Mouse (Mus musculus): ENCODE measurements around the gene Ruvbl2. TPM values are rescaled to one million over a fixed set of nuclear protein-coding genes. Genes with fewer than 3 reads are reported as not detected.
"Not testable (repeated sequence)": the region's sequence is repeated elsewhere in the genome, so short reads cannot be mapped to it uniquely, and the experiment has no call there.

The Ruvbl2 gene
- polyA plus RNA-seq, 1 experiment from 2014 or later, result 110 TPM

- Histone ChIP-seq H3K4me3 (no peak overlapping the region), H3K36me3 (no peaks in the 10 kb centered on the region), H3K4me2 (no peak overlapping the region), H3K4me1 (replicated peaks) (peaks cover 4% of the 10 kb centered on the region), H3K9me3 (no peaks in the 10 kb centered on the region), H3K27ac (replicated peaks) (no peak overlapping the region), H3K27me3 (no peaks in the 10 kb centered on the region), H3K9ac (no peak overlapping the region)
- WGBS, result 12% methylated on average over 3 of the region's 3 CpGs
- no peak for ATAC-seq (ENCODE audit: low FRiP score, low read depth)
These were observed 33.0 kb upstream of the Ruvbl2 start for GRCm38 (mm10) chr7:45470869-45471268.

GRCm38 (mm10) chr7:45467090-45467670 lies 29.3 kb upstream of the Ruvbl2 start:
- Histone ChIP-seq H3K4me2 (peak overlapping the region; percentile 77), H3K4me1 (replicated peaks) (peaks cover 23% of the 10 kb centered on the region), H3K27ac (replicated peaks) (peak overlapping the region; percentile 85; the same call in 1 of the 2 replicates), H3K36me3 (peaks cover 20% of the 10 kb centered on the region), H3K27me3 (no peaks in the 10 kb centered on the region), H3K9ac (peak overlapping the region; percentile 85; the same call in 1 of the 2 replicates), H3K9me3 (no peaks in the 10 kb centered on the region), H3K4me3 (peak overlapping the region; percentile 81)
- ATAC-seq (ENCODE audit: low FRiP score, low read depth), result no peak; the same call in 1 of the 2 replicates
- WGBS, result 31% methylated on average over 7 of the region's 7 CpGs

GRCm38 (mm10) chr7:45466283-45467089 lies 28.6 kb upstream of the Ruvbl2 start, which contains the start of gene Bax:
TSS of gene Bax (minus strand) at chr7:45466898.
- Histone ChIP-seq H3K36me3 (peaks cover 24% of the 10 kb centered on the region), H3K27me3 (no peaks in the 10 kb centered on the region), H3K9me3 (no peaks in the 10 kb centered on the region), H3K4me2 (peak within 1 kb of the TSS; percentile 77), H3K27ac (replicated peaks) (peak within 1 kb of the TSS; percentile 85), H3K4me1 (replicated peaks) (peaks cover 25% of the 10 kb centered on the region), H3K9ac (peak within 1 kb of the TSS; percentile 85), H3K4me3 (peak within 1 kb of the TSS; percentile 81)
- peak; percentile 83 for ATAC-seq (ENCODE audit: low FRiP score, low read depth)
- 0% methylated on average over 54 of the region's 58 CpGs for WGBS

- H3K9me3 ChIP-seq, result no peaks in the 10 kb centered on the region
- peaks cover 24% of the 10 kb centered on the region for H3K36me3 ChIP-seq
- H3K27ac ChIP-seq (replicated peaks), result no peak overlapping the region
- H3K4me1 ChIP-seq (replicated peaks), result peaks cover 32% of the 10 kb centered on the region
- H3K4me2 ChIP-seq, result peak overlapping the region; percentile 77
- no peaks in the 10 kb centered on the region for H3K27me3 ChIP-seq
- H3K4me3 ChIP-seq, result peak overlapping the region; percentile 81
- WGBS, result 78% methylated on average over 9 of the region's 9 CpGs
- ATAC-seq (ENCODE audit: low FRiP score, low read depth), result no peak
- peak overlapping the region; percentile 85; the same call in 1 of the 2 replicates for H3K9ac ChIP-seq
These were observed 27.7 kb upstream of the Ruvbl2 start for GRCm38 (mm10) chr7:45465549-45465948.

- ATAC-seq (ENCODE audit: low FRiP score, low read depth), result no peak
- H3K4me2 ChIP-seq, result peak overlapping the region; percentile 77
- peaks cover 36% of the 10 kb centered on the region for H3K4me1 ChIP-seq (replicated peaks)
- H3K36me3 ChIP-seq, result peaks cover 24% of the 10 kb centered on the region
- no peak overlapping the region for H3K27ac ChIP-seq (replicated peaks)
- peak overlapping the region; percentile 81; the same call in 1 of the 2 replicates for H3K4me3 ChIP-seq
- H3K9me3 ChIP-seq, result no peaks in the 10 kb centered on the region
- WGBS, result 93% methylated on average over 12 of the region's 12 CpGs
- H3K9ac ChIP-seq, result 0 out of 2 replicates have a peak overlapping the region, but pooled peaks have one; percentile 85
- no peaks in the 10 kb centered on the region for H3K27me3 ChIP-seq
These were observed 27.2 kb upstream of the Ruvbl2 start for GRCm38 (mm10) chr7:45465112-45465511.

DNA sequence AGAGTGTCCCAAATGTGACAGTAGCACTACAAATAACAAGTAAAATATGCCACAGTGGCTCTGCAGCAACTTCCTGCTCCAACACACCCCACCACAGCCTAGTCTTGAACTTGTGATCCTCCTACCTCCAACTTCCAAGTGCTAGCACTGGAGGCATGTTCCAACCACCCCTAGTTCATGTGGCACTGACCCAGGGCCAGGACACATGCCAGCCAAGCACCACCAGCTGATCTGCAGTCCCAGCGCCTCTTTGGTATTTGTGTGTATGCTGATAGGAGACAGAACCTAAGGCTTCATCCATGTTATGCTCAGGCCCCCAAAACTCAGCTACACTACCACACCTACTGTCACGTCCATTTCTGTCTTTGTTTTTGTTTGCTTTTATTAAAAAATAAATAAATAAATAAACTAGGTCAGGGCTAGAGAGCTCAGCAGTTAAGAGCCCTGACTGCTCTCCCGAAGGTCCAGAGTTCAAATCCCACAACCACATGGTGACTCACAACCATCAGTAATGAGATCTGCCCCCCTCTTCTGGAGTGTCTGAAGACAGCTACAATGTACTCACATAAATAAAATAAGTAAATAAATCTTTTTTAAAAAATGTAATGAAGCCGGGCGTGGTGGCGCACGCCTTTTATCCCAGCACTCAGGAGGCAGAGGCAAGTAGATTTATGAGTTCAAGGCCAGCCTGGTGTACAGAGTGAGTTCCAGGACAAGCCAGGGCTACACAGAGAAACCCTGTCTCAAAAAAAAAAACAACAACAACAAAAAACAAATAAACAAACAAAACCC lies 26.3 kb upstream of the Ruvbl2 start:
- Histone ChIP-seq H3K4me1 (replicated peaks) (peaks cover 39% of the 10 kb centered on the region), H3K4me2 (no peak overlapping the region), H3K27ac (replicated peaks) (no peak overlapping the region), H3K36me3 (peaks cover 24% of the 10 kb centered on the region), H3K27me3 (no peaks in the 10 kb centered on the region), H3K4me3 (no peak overlapping the region), H3K9ac (no peak overlapping the region), H3K9me3 (no peaks in the 10 kb centered on the region)
- no peak for ATAC-seq (ENCODE audit: low FRiP score, low read depth)
- 97% methylated on average over 7 of the region's 7 CpGs for WGBS

DNA sequence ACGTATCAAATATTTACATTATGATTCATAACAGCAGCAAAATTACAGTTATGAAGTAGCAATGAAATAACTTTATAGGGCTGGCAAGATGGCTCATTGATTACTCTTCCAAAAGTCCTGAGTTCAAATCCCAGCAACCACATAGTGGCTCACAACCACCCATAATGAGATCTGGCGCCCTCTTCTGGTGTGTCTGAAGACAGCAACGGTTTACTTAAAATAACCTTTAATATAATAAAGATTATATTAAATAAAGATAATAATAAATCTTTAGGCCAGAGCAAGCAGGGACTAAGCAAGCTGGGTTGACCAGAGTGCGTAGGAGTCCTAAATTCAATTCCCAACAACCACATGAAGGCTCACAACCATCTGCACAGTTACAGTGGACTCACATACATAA lies 25.0 kb upstream of the Ruvbl2 start:
- H3K9me3 ChIP-seq; ATAC-seq (ENCODE audit: low FRiP score, low read depth); H3K9ac ChIP-seq; H3K4me3 ChIP-seq; H3K27me3 ChIP-seq; H3K4me2 ChIP-seq; H3K27ac ChIP-seq (replicated peaks): not testable (repeated sequence)
- H3K36me3 ChIP-seq, result peaks cover 27% of the 10 kb centered on the region
- WGBS, result 80% methylated on average over 4 of the region's 4 CpGs
- peaks cover 45% of the 10 kb centered on the region for H3K4me1 ChIP-seq (replicated peaks)

DNA sequence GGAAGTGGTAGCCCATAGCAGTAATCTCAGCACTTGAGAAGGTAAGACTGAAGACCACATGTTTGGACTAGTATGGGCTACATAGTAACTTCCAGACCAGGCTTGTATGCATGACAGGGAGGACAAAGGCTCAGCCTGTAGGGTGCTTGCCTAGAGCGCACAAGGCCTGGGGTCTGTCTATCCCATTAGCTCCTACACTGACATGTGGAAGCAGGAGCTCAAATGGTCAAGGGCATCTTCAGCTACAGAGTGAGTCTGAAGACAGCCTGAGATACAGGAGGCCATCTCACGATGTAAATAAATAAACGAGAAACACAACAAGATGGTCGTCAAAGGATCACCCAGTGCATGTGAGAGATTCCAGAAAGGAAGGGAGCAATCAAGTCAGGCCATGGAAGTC lies 24.4 kb upstream of the Ruvbl2 start:
- ATAC-seq (ENCODE audit: low FRiP score, low read depth), result no peak
- 87% methylated on average over 4 of the region's 4 CpGs for WGBS
- Histone ChIP-seq H3K4me3 (no peak overlapping the region), H3K36me3 (peaks cover 30% of the 10 kb centered on the region), H3K27ac (replicated peaks) (no peak overlapping the region), H3K9ac (no peak overlapping the region), H3K4me1 (replicated peaks) (peaks cover 51% of the 10 kb centered on the region), H3K9me3 (no peaks in the 10 kb centered on the region), H3K27me3 (no peaks in the 10 kb centered on the region), H3K4me2 (no peak overlapping the region)

DNA sequence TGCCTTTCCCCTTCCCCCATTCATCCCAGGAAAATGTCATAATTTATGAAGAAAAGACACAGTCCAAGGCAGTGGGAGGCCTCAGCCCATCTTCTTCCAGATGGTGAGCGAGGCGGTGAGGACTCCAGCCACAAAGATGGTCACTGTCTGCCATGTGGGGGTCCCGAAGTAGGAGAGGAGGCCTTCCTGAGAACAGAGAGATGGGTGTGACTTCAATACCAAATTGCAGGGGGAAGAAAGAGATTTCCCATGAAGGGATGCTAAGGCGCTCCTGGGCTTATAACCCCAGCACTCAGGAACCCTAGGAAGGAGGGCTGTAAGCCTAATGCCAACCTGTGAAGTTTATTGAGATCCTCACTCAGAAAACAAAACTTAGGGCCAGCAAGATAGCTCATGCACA lies 23.9 kb upstream of the Ruvbl2 start:
- Histone ChIP-seq H3K27me3 (no peaks in the 10 kb centered on the region), H3K9ac (no peak overlapping the region), H3K4me3 (no peak overlapping the region), H3K4me2 (no peak overlapping the region), H3K27ac (replicated peaks) (no peak overlapping the region), H3K4me1 (replicated peaks) (peaks cover 56% of the 10 kb centered on the region), H3K36me3 (peaks cover 34% of the 10 kb centered on the region), H3K9me3 (no peaks in the 10 kb centered on the region)
- 81% methylated on average over 4 of the region's 4 CpGs for WGBS
- ATAC-seq (ENCODE audit: low FRiP score, low read depth), result no peak

DNA sequence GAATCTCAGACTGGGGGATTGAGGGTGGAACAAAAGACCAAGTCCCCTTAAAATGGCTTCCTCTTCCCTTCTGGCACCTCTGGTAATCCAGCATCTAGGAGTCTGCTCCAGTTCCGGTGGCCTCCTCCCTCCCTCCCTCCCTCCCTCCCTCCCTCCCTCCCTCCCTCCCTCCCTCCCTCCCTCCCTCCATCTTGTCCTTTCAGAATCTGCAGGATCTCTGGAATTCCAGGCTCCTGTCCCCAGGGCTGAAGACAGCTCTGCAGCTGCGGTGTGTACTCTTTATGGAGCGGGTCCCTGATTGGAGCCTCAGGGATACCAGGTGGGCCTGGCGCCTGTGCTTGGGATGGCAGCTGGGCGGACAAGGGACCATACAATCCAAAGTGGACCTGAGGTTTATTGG lies 23.4 kb upstream of the Ruvbl2 start:
- no peaks in the 10 kb centered on the region for H3K9me3 ChIP-seq
- H3K27ac ChIP-seq (replicated peaks), result peak overlapping the region; percentile 95
- H3K4me2 ChIP-seq, result no peak overlapping the region
- no peaks in the 10 kb centered on the region for H3K27me3 ChIP-seq
- peaks cover 34% of the 10 kb centered on the region for H3K36me3 ChIP-seq
- 60% methylated on average over 4 of the region's 5 CpGs for WGBS
- ATAC-seq (ENCODE audit: low FRiP score, low read depth), result no peak
- no peak overlapping the region for H3K4me3 ChIP-seq
- no peak overlapping the region for H3K9ac ChIP-seq
- H3K4me1 ChIP-seq (replicated peaks), result peaks cover 59% of the 10 kb centered on the region

DNA sequence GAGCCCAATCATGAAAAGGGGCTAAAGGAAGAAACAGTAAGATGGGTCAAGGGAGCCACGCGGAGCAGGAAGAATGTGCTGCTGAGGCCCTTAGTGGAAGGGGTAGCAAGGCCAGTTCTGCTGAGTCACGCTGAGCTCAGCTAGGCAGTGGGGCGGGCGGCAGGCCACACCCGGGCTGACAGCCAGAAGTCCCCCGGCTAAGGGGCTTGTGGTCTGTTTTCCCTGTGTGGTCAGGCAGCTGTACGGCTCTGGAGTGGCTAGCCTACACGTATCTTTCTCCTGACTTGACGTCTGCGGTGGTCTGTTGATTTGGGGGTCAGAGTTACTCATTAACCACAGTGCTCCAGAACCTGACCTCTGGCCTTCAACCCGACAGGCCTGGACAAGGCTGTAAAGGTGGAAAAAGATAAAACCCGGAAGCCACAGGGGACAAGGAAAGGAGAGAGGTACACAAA lies 23.0 kb upstream of the Ruvbl2 start:
- no peak for ATAC-seq (ENCODE audit: low FRiP score, low read depth)
- no peak overlapping the region for H3K9ac ChIP-seq

More for the DNA sequence above, 23.0 kb upstream of the Ruvbl2 start:
- Histone ChIP-seq H3K4me2 (peak overlapping the region; percentile 64; the same call in 1 of the 2 replicates), H3K9me3 (no peaks in the 10 kb centered on the region), H3K27me3 (no peaks in the 10 kb centered on the region), H3K36me3 (peaks cover 34% of the 10 kb centered on the region), H3K4me1 (replicated peaks) (peaks cover 58% of the 10 kb centered on the region), H3K27ac (replicated peaks) (peak overlapping the region; percentile 95), H3K4me3 (0 out of 2 replicates have a peak overlapping the region, but pooled peaks have one; percentile 5)
- 23% methylated on average over 13 of the region's 13 CpGs for WGBS

Data from hindbrain, embryonic 15.5 days (tissue).